Mouse (Mus musculus): Measurements from ENCODE around the gene Tmem163.

GRCm38 (mm10) chr1:127642976-127643769 lies 36.2 kb downstream of the Tmem163 start:
- TF ChIP-seq POLR2A (IDR thresholded peaks at IDR 0.05; ENCODE audit: borderline replicate concordance, extremely low read depth, low read depth, low read length) (no peak), CTCF (IDR thresholded peaks at IDR 0.05; ENCODE audit: insufficient read depth, low read length) (no peak)
